Mouse (Mus musculus): ENCODE results near the gene Tmtc3. TPM values are rescaled to one million over a fixed set of nuclear protein-coding genes. Genes with fewer than 3 reads are reported as not detected.
"Not testable (repeated sequence)": the region's sequence is repeated elsewhere in the genome, so short reads cannot be mapped to it uniquely, and the experiment has no call there.

Gene Tmtc3
- polyA plus RNA-seq, 1 experiment, result 0.31 TPM

GRCm38 (mm10) chr10:100475040-100475439 lies 12.1 kb downstream of the Tmtc3 start:
- Histone ChIP-seq H3K36me3 (replicated peaks; ENCODE audit: low read length) (peaks cover 58% of the 10 kb centered on the region), H3K4me3 (replicated peaks) (no peak overlapping the region), H3K27me3 (replicated peaks) (no peaks in the 10 kb centered on the region), H3K4me1 (no peaks in the 10 kb centered on the region), H3K9me3 (no peaks in the 10 kb centered on the region)
- TF ChIP-seq GATA1 (IDR thresholded peaks at IDR 0.05; ENCODE audit: borderline replicate concordance, low read length), result no peak

GRCm38 (mm10) chr10:100460515-100460914 lies 26.6 kb downstream of the Tmtc3 start:
- Histone ChIP-seq H3K27me3 (replicated peaks) (no peaks in the 10 kb centered on the region), H3K4me3 (replicated peaks) (no peak overlapping the region), H3K4me1 (no peaks in the 10 kb centered on the region), H3K9me3 (no peaks in the 10 kb centered on the region), H3K36me3 (replicated peaks; ENCODE audit: low read length) (peaks cover 78% of the 10 kb centered on the region)
- TF ChIP-seq GATA1 (IDR thresholded peaks at IDR 0.05; ENCODE audit: borderline replicate concordance, low read length), result no peak

GRCm38 (mm10) chr10:100449394-100449793 lies 37.8 kb downstream of the Tmtc3 start:
- Histone ChIP-seq H3K27me3 (replicated peaks) (no peaks in the 10 kb centered on the region), H3K4me3 (replicated peaks) (no peak overlapping the region), H3K36me3 (replicated peaks; ENCODE audit: low read length) (peaks cover 56% of the 10 kb centered on the region), H3K9me3 (no peaks in the 10 kb centered on the region), H3K4me1 (no peaks in the 10 kb centered on the region)
- no peak for TF ChIP-seq GATA1 (IDR thresholded peaks at IDR 0.05; ENCODE audit: borderline replicate concordance, low read length)
- no peak for TF ChIP-seq FLI1 (IDR thresholded peaks at IDR 0.05; ENCODE audit: low read length)

GRCm38 (mm10) chr10:100427592-100427991 lies 59.6 kb downstream of the Tmtc3 start:
- TF ChIP-seq GATA1 (IDR thresholded peaks at IDR 0.05; ENCODE audit: borderline replicate concordance, low read length), result no peak
- TF ChIP-seq FLI1 (IDR thresholded peaks at IDR 0.05; ENCODE audit: low read length), result no peak
- H3K4me3 ChIP-seq (replicated peaks), result no peak overlapping the region
- no peaks in the 10 kb centered on the region for H3K4me1 ChIP-seq
- no peaks in the 10 kb centered on the region for H3K27me3 ChIP-seq (replicated peaks)
- no peaks in the 10 kb centered on the region for H3K9me3 ChIP-seq
- H3K36me3 ChIP-seq (replicated peaks; ENCODE audit: low read length), result no peaks in the 10 kb centered on the region

GRCm38 (mm10) chr10:100415566-100415965 lies 71.6 kb downstream of the Tmtc3 start:
- H3K4me1 ChIP-seq, result no peaks in the 10 kb centered on the region
- no peak overlapping the region for H3K4me3 ChIP-seq (replicated peaks)
- no peaks in the 10 kb centered on the region for H3K9me3 ChIP-seq
- H3K27me3 ChIP-seq (replicated peaks), result no peaks in the 10 kb centered on the region
- TF ChIP-seq FLI1 (IDR thresholded peaks at IDR 0.05; ENCODE audit: low read length), result no peak
- TF ChIP-seq GATA1 (IDR thresholded peaks at IDR 0.05; ENCODE audit: borderline replicate concordance, low read length), result no peak
- no peaks in the 10 kb centered on the region for H3K36me3 ChIP-seq (replicated peaks; ENCODE audit: low read length)

- H3K27me3 ChIP-seq (replicated peaks); H3K4me1 ChIP-seq; H3K4me3 ChIP-seq (replicated peaks); H3K36me3 ChIP-seq (replicated peaks; ENCODE audit: low read length): not testable (repeated sequence)
- peaks cover 12% of the 10 kb centered on the region for H3K9me3 ChIP-seq
Observed at GRCm38 (mm10) chr10:100402301-100402700, 84.8 kb downstream of the Tmtc3 start.

Other genes starting within 250 kb of the Tmtc3 start
- gene Gm4301, start 151.7 kb downstream of the Tmtc3 start, polyA plus RNA-seq (2012; ENCODE audit: insufficient read depth, low replicate concordance), result not detected in 2 replicates
- not detected in 2 replicates for gene Gm4302, start 146.5 kb downstream of the Tmtc3 start, polyA plus RNA-seq (2012; ENCODE audit: insufficient read depth, low replicate concordance)
- not detected in 2 replicates for gene Gm4303, start 141.4 kb downstream of the Tmtc3 start, polyA plus RNA-seq (2012; ENCODE audit: insufficient read depth, low replicate concordance)
- gene Gm4305, start 136.3 kb downstream of the Tmtc3 start, polyA plus RNA-seq (2012; ENCODE audit: insufficient read depth, low replicate concordance), result not detected in 2 replicates
- not detected in 2 replicates for gene Gm4307, start 126.0 kb downstream of the Tmtc3 start, polyA plus RNA-seq (2012; ENCODE audit: insufficient read depth, low replicate concordance)
- gene Gm4312, start 104.8 kb downstream of the Tmtc3 start, polyA plus RNA-seq (2012; ENCODE audit: insufficient read depth, low replicate concordance), result not detected in 2 replicates
- gene Cep290, start 208 bp upstream of the Tmtc3 start, polyA plus RNA-seq (2012; ENCODE audit: insufficient read depth, low replicate concordance), result 0.12 TPM in 1 of 2 replicates, not detected in the other
- gene 4930430F08Rik, start 103.1 kb upstream of the Tmtc3 start, polyA plus RNA-seq (2012; ENCODE audit: insufficient read depth, low replicate concordance), result 3.3 TPM in 1 of 2 replicates, not detected in the other
- gene 1700017N19Rik, start 103.1 kb upstream of the Tmtc3 start, polyA plus RNA-seq (2012; ENCODE audit: insufficient read depth, low replicate concordance), result not detected in 2 replicates

Measured in megakaryocyte, embryonic 14.5 days (primary cell).